Mouse (Mus musculus): ENCODE results near the gene Psmg4. TPM values are rescaled to one million over a fixed set of nuclear protein-coding genes. Genes with fewer than 3 reads are reported as not detected.

Gene Psmg4
- 36.6 TPM for total RNA-seq (2023)

DNA sequence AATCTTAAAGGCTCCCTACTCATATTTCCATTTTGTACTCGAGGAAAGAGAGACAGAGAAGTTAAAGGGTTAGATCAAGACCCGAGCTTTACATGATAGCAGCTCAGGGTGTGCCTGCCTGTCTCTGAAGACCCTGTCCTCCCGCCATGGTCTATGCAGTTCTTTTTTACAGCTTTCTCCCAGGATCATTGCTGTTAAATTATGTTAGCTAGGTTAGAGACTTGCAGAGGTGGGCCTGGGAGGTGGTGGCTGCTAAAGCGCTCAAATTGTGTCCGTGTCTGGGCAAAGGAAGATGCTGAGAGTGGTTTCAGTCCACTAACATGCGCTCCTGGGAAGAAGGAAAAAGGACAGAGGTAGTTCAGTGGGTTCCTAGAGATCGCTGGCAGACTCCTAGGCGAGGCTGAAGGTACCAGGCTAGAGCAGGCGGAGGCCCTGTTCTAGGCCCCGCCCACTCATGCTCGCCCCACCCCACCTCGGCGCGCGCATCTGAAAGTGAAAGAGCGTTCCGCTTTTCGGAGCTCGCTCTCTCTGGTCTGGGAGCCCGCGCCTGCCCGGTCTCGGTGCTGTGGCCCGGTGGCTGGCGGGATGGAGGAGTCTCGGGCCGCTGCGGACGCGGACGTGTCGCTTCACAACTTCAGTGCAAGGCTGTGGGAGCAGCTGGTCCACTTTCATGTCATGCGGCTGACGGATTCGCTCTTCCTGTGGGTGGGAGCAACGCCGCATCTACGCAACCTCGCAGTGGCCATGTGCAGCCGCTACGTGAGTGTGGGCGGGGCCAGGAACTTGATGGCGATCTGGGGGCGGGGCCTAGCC is at the start of gene Psmg4:
TSS of gene Psmg4 (plus strand) at position 474 of the 813 bp plus-strand sequence.

GRCm38 (mm10) chr13:34130226-34130731 is 32.5 kb upstream of the Psmg4 start, which contains the start of gene Tubb2b:
TSS of gene Tubb2b (minus strand) at chr13:34130466.

Other genes with a start within 250 kb of the Psmg4 start
- gene Nqo2, start 198.3 kb upstream of the Psmg4 start, total RNA-seq (2023): 1.6 TPM
- 72.5 TPM for gene Ripk1, start 160.6 kb upstream of the Psmg4 start, total RNA-seq (2023)
- gene Serpinb6a, start 160.2 kb upstream of the Psmg4 start, total RNA-seq (2023): 27.6 TPM
- 16.6 TPM for gene Bphl, start 125.4 kb upstream of the Psmg4 start, total RNA-seq (2023)
- 63.5 TPM for gene Tubb2a, start 85.0 kb upstream of the Psmg4 start, total RNA-seq (2023)
- 3.5 TPM for gene Tubb2b, start 32.5 kb upstream of the Psmg4 start, total RNA-seq (2023)
- gene Slc22a23, start 182.2 kb downstream of the Psmg4 start, total RNA-seq (2023): 0.50 TPM